Mouse (Mus musculus): ENCODE measurements at regions not wholly inside any gene's neighbourhood (a gene's known extent, or its start where the extent isn't known, plus 50 kb on each side); places are given as distances from the start of the nearest gene placed in this dataset.
A peak's percentile ranks its signal among the peaks of the same experiment; 100 is the strongest.
"Not testable (repeated sequence)": the region's sequence is repeated elsewhere in the genome, so short reads cannot be mapped to it uniquely, and the experiment has no call there.

DNA sequence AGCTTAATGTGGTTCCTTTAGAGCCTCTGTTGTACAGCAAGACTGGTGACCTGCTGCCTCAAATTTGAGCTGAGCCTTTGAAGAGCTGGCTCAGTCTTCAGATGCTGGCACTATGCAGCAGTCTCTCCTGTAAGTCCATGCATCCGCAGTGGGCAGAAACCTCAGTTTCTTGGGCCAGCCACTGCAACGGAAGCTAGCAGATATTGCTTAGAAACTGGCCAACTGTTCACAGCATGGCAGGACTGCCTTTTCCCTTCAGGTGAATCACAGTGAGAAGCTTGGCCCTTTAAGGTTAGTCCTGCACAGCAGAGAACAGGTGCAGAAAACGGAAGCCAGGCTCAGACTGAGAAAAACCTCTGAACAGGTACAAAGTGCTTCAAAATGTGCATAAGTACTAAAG, 1976.8 kb upstream of the G6pd2 start:
- DNase-seq = peak; percentile 64 to 74

DNA sequence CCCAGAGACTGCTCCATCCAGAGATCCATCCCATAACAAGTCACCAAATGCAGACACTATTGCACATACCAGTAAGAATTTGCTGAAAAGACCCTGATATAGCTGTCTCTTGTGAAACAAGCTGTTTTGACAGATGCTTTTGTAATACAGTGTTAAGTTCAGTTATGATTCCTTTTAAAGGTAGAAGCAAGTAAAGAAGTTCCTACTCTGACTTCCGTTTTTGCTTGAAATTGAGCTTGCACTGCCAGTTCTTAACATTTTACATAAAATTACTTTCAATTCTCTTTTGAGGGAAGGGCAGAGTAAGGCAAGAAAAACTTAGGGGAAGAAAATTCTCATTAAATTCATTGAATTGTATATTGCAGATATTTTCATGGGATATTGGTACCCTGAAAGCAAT, 1962.9 kb upstream of the G6pd2 start:
- no peak for DNase-seq

- no peak for DNase-seq
Measured at GRCm38 (mm10) chr5:59847643-59848042, 1961.0 kb upstream of the G6pd2 start.

- DNase-seq = peak in 1 of 2 experiments; percentile 7
Measured at GRCm38 (mm10) chr5:59893952-59894724, 1914.5 kb upstream of the G6pd2 start.

GRCm38 (mm10) chr5:59921910-59922309, 1886.7 kb upstream of the G6pd2 start:
- DNase-seq = no peak

GRCm38 (mm10) chr5:59940861-59941260, 1867.8 kb upstream of the G6pd2 start:
- no peak for DNase-seq

DNA sequence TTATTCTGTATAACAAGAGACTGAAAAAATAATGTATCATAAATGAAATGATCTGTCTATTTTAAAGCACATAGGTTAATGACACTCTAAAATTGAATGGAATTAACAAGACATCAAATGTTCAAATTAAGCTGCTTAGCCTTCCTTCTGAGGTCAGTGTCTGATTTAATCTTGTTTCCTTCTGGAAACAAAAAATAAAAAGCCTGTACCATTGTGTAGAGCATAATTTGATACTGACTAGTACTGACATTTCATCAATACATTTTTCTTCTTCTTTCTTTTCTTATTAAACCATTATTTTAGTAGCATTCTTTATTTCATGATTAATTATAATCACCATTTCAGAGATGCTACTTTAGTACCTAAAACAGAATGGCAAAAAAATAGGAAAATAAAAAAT, 1862.9 kb upstream of the G6pd2 start:
- DNase-seq = no peak

DNA sequence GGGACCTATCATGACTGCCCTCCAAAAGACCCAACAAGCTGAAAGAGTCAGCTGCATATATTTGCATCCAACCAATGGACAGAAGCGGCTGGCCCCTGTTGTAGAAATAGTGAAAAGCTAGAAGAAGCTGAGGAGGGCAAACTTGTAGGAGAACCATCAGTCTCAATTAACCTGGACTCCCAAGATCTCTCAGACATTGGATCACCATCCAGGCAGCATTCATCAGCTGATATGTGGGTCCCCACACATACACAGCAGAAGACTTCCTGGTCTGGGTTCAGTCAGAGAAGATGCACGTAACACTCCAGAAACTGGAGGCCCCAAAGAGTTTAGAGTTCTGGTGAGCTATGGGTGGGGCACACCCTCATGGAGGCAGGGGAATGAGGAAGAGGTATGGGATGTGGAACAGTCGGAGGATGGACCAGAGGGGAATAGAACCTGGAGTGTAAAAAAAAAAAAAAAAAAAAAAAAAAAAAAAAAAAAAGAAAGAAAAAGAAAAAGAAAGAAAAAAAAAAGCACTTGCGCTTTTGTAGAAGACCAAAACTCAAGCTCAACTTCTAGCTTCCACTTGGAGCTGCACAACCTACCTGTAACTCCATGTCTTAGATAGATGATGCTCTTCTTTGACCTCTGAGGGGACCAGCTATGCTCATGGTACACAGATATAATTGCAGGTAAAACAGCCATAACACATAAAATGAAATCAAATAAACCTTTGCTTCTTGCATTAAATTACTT, 1860.6 kb upstream of the G6pd2 start:
- no peak for DNase-seq

GRCm38 (mm10) chr5:59956240-59956639, 1852.4 kb upstream of the G6pd2 start:
- DNase-seq = not testable (repeated sequence)

- peak; percentile 13 to 38 for DNase-seq
Measured at GRCm38 (mm10) chr5:59996698-59997097, 1811.9 kb upstream of the G6pd2 start.

- not testable (repeated sequence) for DNase-seq
Measured at GRCm38 (mm10) chr5:60042603-60043175, 1765.9 kb upstream of the G6pd2 start.

DNA sequence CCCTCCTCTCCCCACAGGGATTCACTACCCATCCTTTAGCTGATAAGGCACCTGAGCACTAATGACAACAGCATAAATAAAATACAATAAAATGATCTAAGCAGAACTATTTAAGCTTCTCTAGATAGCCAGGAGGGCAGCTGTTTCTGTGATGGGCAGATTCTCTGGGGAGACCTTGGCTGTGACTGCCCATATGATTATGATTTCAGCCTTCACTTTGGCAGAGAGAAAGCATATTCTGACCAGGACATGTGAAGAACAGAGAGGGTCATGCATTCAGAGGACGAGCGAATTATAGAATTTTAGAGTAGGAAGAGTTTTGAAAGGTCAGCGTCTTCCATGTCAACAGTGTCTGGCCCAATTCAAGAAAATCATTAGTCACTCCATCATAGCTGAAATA, 1759.6 kb upstream of the G6pd2 start:
- no peak for DNase-seq

DNA sequence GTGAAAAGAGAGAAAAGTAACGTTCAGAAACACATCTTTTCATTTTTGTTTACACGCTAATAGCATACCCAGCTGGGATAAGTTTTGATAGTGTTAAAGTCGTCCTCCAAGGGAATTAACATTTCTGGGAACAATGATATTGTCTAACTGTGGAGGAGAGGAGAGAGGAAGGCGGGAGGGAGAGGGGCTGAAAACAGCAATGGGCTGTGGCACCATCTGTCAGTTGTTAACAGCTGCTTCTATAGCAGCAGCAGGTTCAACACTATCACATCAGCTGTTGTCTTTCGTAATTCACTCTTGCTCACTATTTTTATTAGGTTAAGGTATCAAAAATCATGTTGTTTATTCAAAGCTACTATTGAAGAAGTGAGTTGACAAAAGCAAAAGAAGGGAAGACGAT, 1747.4 kb upstream of the G6pd2 start:
- no peak for DNase-seq

All from cerebellum, postnatal 25 days (tissue).